Mouse (Mus musculus) layer of hippocampus, adult 18-20 months (tissue): ENCODE measurements around the gene Tmsb15l. TPM values are rescaled to one million over a fixed set of nuclear protein-coding genes. Genes with fewer than 3 reads are reported as not detected.
A peak's percentile ranks its signal among the peaks of the same experiment; 100 is the strongest.
"Not testable (repeated sequence)": the region's sequence is repeated elsewhere in the genome, so short reads cannot be mapped to it uniquely, and the experiment has no call there.

ENCODE experiments used
- DNase-seq, 2 experiments: peaks; one replicate each; pipeline ENCODE4 v3.0.0; 2022; ENCODE audit warnings: low spot score in 2 of 2
- long read RNA-seq: library from polyadenylated mRNA; stranded (forward); transcript quantifications from one replicate; pipeline ENCODE4 v2.0.0, GENCODE M21; 2021
- total RNA-seq, 2 experiments: library from RNA; stranded (reverse); gene quantifications; 2 replicates each; pipeline ENCODE4 v1.2.3; 2021

Tmsb15l gene
- 1 to 10 TPM; 4.2 to 4.4 TPM for total RNA-seq
- long read RNA-seq, partial matches to known transcripts = 1 of 1 reads
- long read RNA-seq, other reads (novel, unspliced or antisense) = 0 of 1 reads

GRCm38 (mm10) chrX:136976424-136977084 is at the start of gene Tmsb15l, which contains the start of gene Tmsb15b1:
TSS of gene Tmsb15l (minus strand) at chrX:136976869.
TSS of gene Tmsb15b1 (minus strand) at chrX:136976874.
- peak in 1 of 2 experiments; percentile 84 for DNase-seq

GRCm38 (mm10) chrX:137019310-137019709 is 42.6 kb upstream of the Tmsb15l start:
- peak in 1 of 2 experiments; percentile 63 for DNase-seq

GRCm38 (mm10) chrX:137017668-137018067 is 41.0 kb upstream of the Tmsb15l start:
- no peak for DNase-seq

GRCm38 (mm10) chrX:137015099-137015709 is 38.5 kb upstream of the Tmsb15l start:
- DNase-seq = peak in 1 of 2 experiments; percentile 70

GRCm38 (mm10) chrX:136996256-136996655 is 19.6 kb upstream of the Tmsb15l start:
- DNase-seq = no peak

GRCm38 (mm10) chrX:136993641-136994040 is 17.0 kb upstream of the Tmsb15l start:
- peak in 1 of 2 experiments; percentile 38 for DNase-seq

- DNase-seq = peak; percentile 87 to 90
These were observed 16.4 kb upstream of the Tmsb15l start, which contains the start of gene Zcchc18 for GRCm38 (mm10) chrX:136992978-136993547. TSS of gene Zcchc18 (plus strand) at chrX:136993155.

GRCm38 (mm10) chrX:136992191-136992965 is 15.7 kb upstream of the Tmsb15l start:
- peak in 1 of 2 experiments; percentile 10 for DNase-seq

- DNase-seq = no peak
These were observed 14.6 kb upstream of the Tmsb15l start for GRCm38 (mm10) chrX:136991274-136991673.

GRCm38 (mm10) chrX:136986039-136986438 is 9.4 kb upstream of the Tmsb15l start:
- no peak for DNase-seq

GRCm38 (mm10) chrX:136978616-136979015 is 1.9 kb upstream of the Tmsb15l start:
- DNase-seq = peak in 1 of 2 experiments; percentile 23

GRCm38 (mm10) chrX:136975397-136975796 is 1.3 kb downstream of the Tmsb15l start, which contains the start of gene Tmsb15b2:
TSS of gene Tmsb15b2 (minus strand) at chrX:136975497.
- not testable (repeated sequence) for DNase-seq

GRCm38 (mm10) chrX:136959688-136960087 is 17.0 kb downstream of the Tmsb15l start:
- peak in 1 of 2 experiments; percentile 14 for DNase-seq

GRCm38 (mm10) chrX:136958300-136958699 is 18.4 kb downstream of the Tmsb15l start:
- not testable (repeated sequence) for DNase-seq

- peak; percentile 73 to 83 for DNase-seq
These were observed 18.9 kb downstream of the Tmsb15l start for GRCm38 (mm10) chrX:136957583-136958279.

GRCm38 (mm10) chrX:136937985-136938384 is 38.7 kb downstream of the Tmsb15l start:
- no peak for DNase-seq

- DNase-seq = no peak
These were observed 49.6 kb downstream of the Tmsb15l start, which contains the start of gene H2bfm for GRCm38 (mm10) chrX:136927031-136927430. TSS of gene H2bfm (plus strand) at chrX:136927325.

GRCm38 (mm10) chrX:136925863-136926262 is 50.8 kb downstream of the Tmsb15l start:
- DNase-seq = no peak
